ENCODE assay signal across 9 mouse cellular contexts in the genomic region with DNA sequence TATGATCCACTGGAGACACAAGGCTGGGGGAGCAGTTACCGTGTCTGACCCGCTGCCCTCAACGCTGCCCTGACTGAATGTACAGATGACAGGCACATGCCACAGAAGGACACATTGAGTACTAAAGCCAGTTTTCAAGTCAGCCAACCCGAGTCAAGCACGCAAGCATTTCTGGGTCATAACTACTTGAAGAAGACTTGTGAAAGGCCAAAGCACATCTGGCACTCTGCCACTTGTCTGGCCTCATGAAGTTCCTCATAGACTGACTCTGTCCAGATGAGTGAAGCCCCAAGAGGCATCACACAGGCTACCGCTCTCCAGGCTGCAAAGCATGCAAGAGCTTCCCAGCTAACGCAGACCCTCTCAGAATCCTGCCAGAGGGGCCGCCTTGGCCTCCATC. TPM values are rescaled to one million over a fixed set of nuclear protein-coding genes. Genes with fewer than 3 reads are reported as not detected.
DNase-seq lines count a peak whose midpoint lies in the region; ATAC-seq and TF ChIP-seq lines count a peak whose summit lies in the region.
"Had no signal": no experiment of that assay in that cellular context is flagged by ENCODE, and none has a peak within 500 bp of the region (broad histone marks: within the 10 kb centered on the region; RNA-seq: fewer than 3 reads in every experiment).

No protein-coding gene starts in this region.

- peaks cover 54% of the 10 kb centered on the region for H3K4me1 ChIP-seq in thymus, adult 2 months (replicated peaks; ENCODE audit: control insufficient read depth, insufficient read depth, low read length)
- no peaks in the 10 kb centered on the region for H3K4me1 ChIP-seq in hindbrain, embryonic 16.5 days (ENCODE audit: control insufficient read depth, insufficient read depth, low read depth, low read length)

- ATAC-seq in hindbrain, embryonic 16.5 days, result no peak

- no peak for TF ChIP-seq POLR2A in thymus, adult 2 months (IDR thresholded peaks at IDR 0.05; ENCODE audit: control insufficient read depth, extremely low read depth, insufficient read depth, low read length, poor library complexity)

- DNase-seq in thymus, postnatal 4 days, result peak; percentile 12
- no peak for DNase-seq in thymus, adult 2 months
- peak; percentile 55 for DNase-seq in gastrocnemius, postnatal 25 days
- peak; percentile 22 to 32 for DNase-seq in layer of hippocampus, postnatal 10 days (ENCODE audit: low spot score in 2 of 2)
- peak; percentile 65 for DNase-seq in splenic B cell, adult 2 months (ENCODE audit: low read depth, low spot score)
- DNase-seq in ovary, postnatal 36 days (ENCODE audit: low spot score), result no peak

- WGBS in thymus, adult 2 months, result 96% methylated on average over 8 of the region's 8 CpGs
- WGBS in hindbrain, embryonic 16.5 days, result 94% methylated on average over 8 of the region's 8 CpGs

- H3K9me3 ChIP-seq in hindbrain, embryonic 16.5 days (ENCODE audit: control insufficient read depth, low read length), result no peaks in the 10 kb centered on the region
- H3K9me3 ChIP-seq: heart, embryonic 13.5 days had no signal

- H3K9ac ChIP-seq in hindbrain, embryonic 16.5 days (ENCODE audit: low read depth, low read length), result no peak overlapping the region
- H3K9ac ChIP-seq: heart, embryonic 13.5 days had no signal

- no peaks in the 10 kb centered on the region for H3K27me3 ChIP-seq in thymus, adult 2 months (ENCODE audit: control insufficient read depth, insufficient read depth, low read length)
- no peaks in the 10 kb centered on the region for H3K27me3 ChIP-seq in splenic B cell, adult 2 months (ENCODE audit: control insufficient read depth, insufficient read depth, low read length, poor library complexity, severe bottlenecking)
- no peaks in the 10 kb centered on the region for H3K27me3 ChIP-seq in hindbrain, embryonic 16.5 days (replicated peaks; ENCODE audit: control insufficient read depth, insufficient read depth, low read length)
- H3K27me3 ChIP-seq: heart, embryonic 13.5 days had no signal

- H3K4me2 ChIP-seq in hindbrain, embryonic 16.5 days (ENCODE audit: low read length), result no peak overlapping the region
- H3K4me2 ChIP-seq: heart, embryonic 13.5 days had no signal

- H3K36me3 ChIP-seq in thymus, adult 2 months (ENCODE audit: control insufficient read depth, insufficient read depth, low read length), result 0 out of 2 replicates have a peak, but pooled peaks cover 3% of the 10 kb centered on the region
- H3K36me3 ChIP-seq in splenic B cell, adult 2 months (ENCODE audit: control insufficient read depth, insufficient read depth, low read length, poor library complexity, severe bottlenecking), result no peaks in the 10 kb centered on the region; the same call in 1 of the 2 replicates
- peaks cover 10% of the 10 kb centered on the region for H3K36me3 ChIP-seq in hindbrain, embryonic 16.5 days (ENCODE audit: control insufficient read depth, insufficient read depth, low read length)

- H3K4me3 ChIP-seq in thymus, adult 2 months (ENCODE audit: control insufficient read depth, insufficient read depth, low read length), result no peak overlapping the region
- no peak overlapping the region for H3K4me3 ChIP-seq in hindbrain, embryonic 16.5 days (ENCODE audit: low read length)
- H3K4me3 ChIP-seq: heart, embryonic 13.5 days had no signal

- H3K27ac ChIP-seq in thymus, adult 2 months (ENCODE audit: control insufficient read depth, insufficient read depth, low read length), result no peak overlapping the region
- no peak overlapping the region for H3K27ac ChIP-seq in hindbrain, embryonic 16.5 days (ENCODE audit: low read depth, low read length)
- H3K27ac ChIP-seq: heart, embryonic 13.5 days had no signal

- no peak for TF ChIP-seq CTCF in thymus, adult 2 months (IDR thresholded peaks at IDR 0.05; ENCODE audit: borderline replicate concordance, control insufficient read depth, extremely low read depth, insufficient read depth, low read length, poor library complexity)

RNA-seq across cellular contexts. Expression of a gene that starts 31.8 kb away (rescaled TPM):
- 10.1 and 10.3 TPM in 2 replicates for polyA plus RNA-seq in thymus, adult 2 months (2012; rRNA removed)
- under 1 TPM; 0.38 to 0.43 TPM for total RNA-seq in gastrocnemius, postnatal 25 days (2021)
- total RNA-seq in layer of hippocampus, postnatal 10 days (2021), result under 1 TPM; 0.71 to 0.83 TPM
- polyA plus RNA-seq in hindbrain, embryonic 16.5 days (2015; fragmentation: Nextera tagmentation; extraction: Ambion mirVana), result 0.81 and 1.2 TPM in 2 replicates

RNA-seq across cellular contexts. Expression of a gene that starts 37.7 kb away (rescaled TPM):
- polyA plus RNA-seq in thymus, adult 2 months (2012; rRNA removed), result 0.38 and 0.43 TPM in 2 replicates
- not detected for total RNA-seq in gastrocnemius, postnatal 25 days (2021)
- not detected for total RNA-seq in layer of hippocampus, postnatal 10 days (2021)
- polyA plus RNA-seq in hindbrain, embryonic 16.5 days (2015; fragmentation: Nextera tagmentation; extraction: Ambion mirVana), result not detected in 2 replicates
- total RNA-seq: adrenal gland, adult 18-20 months had no signal
- polyA plus RNA-seq: heart, embryonic 13.5 days had no signal

Comparison
In these comparisons a context has a peak if more than half of its experiments do, and no peak if none do; other contexts are left out.
1. DNase-seq: peak in thymus, postnatal 4 days (single experiment), gastrocnemius, postnatal 25 days (single experiment), layer of hippocampus, postnatal 10 days (2 of 2) and splenic B cell, adult 2 months (single experiment); none in thymus, adult 2 months (single experiment) and ovary, postnatal 36 days (single experiment).